Mouse (Mus musculus): ENCODE results near the gene Gm12216. TPM values are rescaled to one million over a fixed set of nuclear protein-coding genes. Genes with fewer than 3 reads are reported as not detected.

Gm12216 gene
- polyA plus RNA-seq, 1 experiment from 2014 or later = 1.5 TPM

- no peaks in the 10 kb centered on the region for H3K36me3 ChIP-seq (replicated peaks; ENCODE audit: insufficient read depth, low read length)
- no peak overlapping the region for H3K4me3 ChIP-seq (ENCODE audit: low read depth, low read length)
- H3K4me1 ChIP-seq (ENCODE audit: insufficient read depth) = peaks cover 3% of the 10 kb centered on the region; the same call in 1 of the 2 replicates
- 76% methylated on average over 5 of the region's 5 CpGs for WGBS (ENCODE audit: insufficient replicate concordance)
- no peaks in the 10 kb centered on the region for H3K27me3 ChIP-seq (ENCODE audit: insufficient read depth, low read length)
- DNase-seq (no peak), ATAC-seq (no peak)
- no peaks in the 10 kb centered on the region for H3K9me3 ChIP-seq (ENCODE audit: low read length)
- no peak for TF ChIP-seq EP300 (IDR thresholded peaks at IDR 0.05; ENCODE audit: low read depth)
- no peak for TF ChIP-seq CTCF (IDR thresholded peaks at IDR 0.05; ENCODE audit: low read depth)
- H3K9ac ChIP-seq (replicated peaks) = no peak overlapping the region
- H3K4me2 ChIP-seq (ENCODE audit: low read depth, low read length) = no peak overlapping the region
- H3K27ac ChIP-seq (ENCODE audit: low read depth) = no peak overlapping the region
These were observed 42.1 kb downstream of the Gm12216 start for GRCm38 (mm10) chr11:53816841-53817375.

GRCm38 (mm10) chr11:53814810-53815209 lies 44.2 kb downstream of the Gm12216 start:
- no peak overlapping the region for H3K27ac ChIP-seq (ENCODE audit: low read depth)
- H3K9me3 ChIP-seq (ENCODE audit: low read length) = no peaks in the 10 kb centered on the region
- H3K9ac ChIP-seq (replicated peaks) = no peak overlapping the region
- no peak for TF ChIP-seq EP300 (IDR thresholded peaks at IDR 0.05; ENCODE audit: low read depth)
- TF ChIP-seq CTCF (IDR thresholded peaks at IDR 0.05; ENCODE audit: low read depth) = no peak
- ATAC-seq (no peak), DNase-seq (no peak)
- no peaks in the 10 kb centered on the region for H3K27me3 ChIP-seq (ENCODE audit: insufficient read depth, low read length)
- H3K4me2 ChIP-seq (ENCODE audit: low read depth, low read length) = no peak overlapping the region
- H3K4me1 ChIP-seq (ENCODE audit: insufficient read depth) = peaks cover 6% of the 10 kb centered on the region; the same call in 1 of the 2 replicates
- H3K36me3 ChIP-seq (replicated peaks; ENCODE audit: insufficient read depth, low read length) = no peaks in the 10 kb centered on the region
- 56% methylated on average over 3 of the region's 3 CpGs for WGBS (ENCODE audit: insufficient replicate concordance)
- H3K4me3 ChIP-seq (ENCODE audit: low read depth, low read length) = no peak overlapping the region

- no peak for DNase-seq
- no peak for ATAC-seq
- Histone ChIP-seq H3K4me2 (ENCODE audit: low read depth, low read length) (no peak overlapping the region), H3K9ac (replicated peaks) (no peak overlapping the region), H3K9me3 (ENCODE audit: low read length) (no peaks in the 10 kb centered on the region), H3K36me3 (replicated peaks; ENCODE audit: insufficient read depth, low read length) (no peaks in the 10 kb centered on the region), H3K4me1 (ENCODE audit: insufficient read depth) (peaks cover 6% of the 10 kb centered on the region; the same call in 1 of the 2 replicates), H3K27me3 (ENCODE audit: insufficient read depth, low read length) (no peaks in the 10 kb centered on the region), H3K27ac (ENCODE audit: low read depth) (no peak overlapping the region), H3K4me3 (ENCODE audit: low read depth, low read length) (no peak overlapping the region)
- WGBS (ENCODE audit: insufficient replicate concordance) = 80% methylated on average over 16 of the region's 16 CpGs
- TF ChIP-seq CTCF (IDR thresholded peaks at IDR 0.05; ENCODE audit: low read depth) (no peak), EP300 (IDR thresholded peaks at IDR 0.05; ENCODE audit: low read depth) (no peak)
These were observed 45.8 kb downstream of the Gm12216 start for GRCm38 (mm10) chr11:53813001-53813868.

GRCm38 (mm10) chr11:53811312-53811711 lies 47.7 kb downstream of the Gm12216 start:
- WGBS (ENCODE audit: insufficient replicate concordance) = 60% methylated on average over 3 of the region's 3 CpGs
- H3K9me3 ChIP-seq (ENCODE audit: low read length) = no peaks in the 10 kb centered on the region
- no peak overlapping the region for H3K4me3 ChIP-seq (ENCODE audit: low read depth, low read length)
- H3K27me3 ChIP-seq (ENCODE audit: insufficient read depth, low read length) = no peaks in the 10 kb centered on the region
- H3K36me3 ChIP-seq (replicated peaks; ENCODE audit: insufficient read depth, low read length) = no peaks in the 10 kb centered on the region
- H3K27ac ChIP-seq (ENCODE audit: low read depth) = no peak overlapping the region
- H3K4me2 ChIP-seq (ENCODE audit: low read depth, low read length) = no peak overlapping the region
- H3K9ac ChIP-seq (replicated peaks) = no peak overlapping the region
- peaks cover 9% of the 10 kb centered on the region for H3K4me1 ChIP-seq (ENCODE audit: insufficient read depth)
- TF ChIP-seq EP300 (IDR thresholded peaks at IDR 0.05; ENCODE audit: low read depth) (no peak), CTCF (IDR thresholded peaks at IDR 0.05; ENCODE audit: low read depth) (no peak)
- DNase-seq (no peak), ATAC-seq (no peak)

- no peak overlapping the region for H3K9ac ChIP-seq (replicated peaks)
- peaks cover 15% of the 10 kb centered on the region for H3K4me1 ChIP-seq (ENCODE audit: insufficient read depth)
- H3K4me2 ChIP-seq (ENCODE audit: low read depth, low read length) = no peak overlapping the region
- H3K36me3 ChIP-seq (replicated peaks; ENCODE audit: insufficient read depth, low read length) = no peaks in the 10 kb centered on the region
- no peak for ATAC-seq
- no peak overlapping the region for H3K27ac ChIP-seq (ENCODE audit: low read depth)
- WGBS (ENCODE audit: insufficient replicate concordance) = 48% methylated on average over 2 of the region's 2 CpGs
- TF ChIP-seq CTCF (IDR thresholded peaks at IDR 0.05; ENCODE audit: low read depth) = no peak
- TF ChIP-seq EP300 (IDR thresholded peaks at IDR 0.05; ENCODE audit: low read depth) = no peak
- no peaks in the 10 kb centered on the region for H3K27me3 ChIP-seq (ENCODE audit: insufficient read depth, low read length)
- no peaks in the 10 kb centered on the region for H3K9me3 ChIP-seq (ENCODE audit: low read length)
- no peak overlapping the region for H3K4me3 ChIP-seq (ENCODE audit: low read depth, low read length)
- DNase-seq = no peak
These were observed 48.3 kb downstream of the Gm12216 start for GRCm38 (mm10) chr11:53810749-53811148.

- DNase-seq (no peak), ATAC-seq (no peak)
- no peak for TF ChIP-seq EP300 (IDR thresholded peaks at IDR 0.05; ENCODE audit: low read depth)
- no peak for TF ChIP-seq CTCF (IDR thresholded peaks at IDR 0.05; ENCODE audit: low read depth)
- Histone ChIP-seq H3K27ac (ENCODE audit: low read depth) (no peak overlapping the region), H3K4me2 (ENCODE audit: low read depth, low read length) (no peak overlapping the region), H3K4me3 (ENCODE audit: low read depth, low read length) (no peak overlapping the region), H3K9me3 (ENCODE audit: low read length) (no peaks in the 10 kb centered on the region), H3K27me3 (ENCODE audit: insufficient read depth, low read length) (no peaks in the 10 kb centered on the region), H3K4me1 (ENCODE audit: insufficient read depth) (peaks cover 21% of the 10 kb centered on the region), H3K9ac (replicated peaks) (no peak overlapping the region), H3K36me3 (replicated peaks; ENCODE audit: insufficient read depth, low read length) (no peaks in the 10 kb centered on the region)
- WGBS (ENCODE audit: insufficient replicate concordance) = 46% methylated on average over 5 of the region's 5 CpGs
These were observed 48.9 kb downstream of the Gm12216 start for GRCm38 (mm10) chr11:53810156-53810555.
